Mouse (Mus musculus): ENCODE data around the gene Cacna2d3.

Cacna2d3 gene

GRCm38 (mm10) chr14:29267233-29267874, 454.3 kb downstream of the Cacna2d3 start:
- DNase-seq (ENCODE audit: low spot score in 2 of 2): peak in 1 of 2 experiments; percentile 54

DNA sequence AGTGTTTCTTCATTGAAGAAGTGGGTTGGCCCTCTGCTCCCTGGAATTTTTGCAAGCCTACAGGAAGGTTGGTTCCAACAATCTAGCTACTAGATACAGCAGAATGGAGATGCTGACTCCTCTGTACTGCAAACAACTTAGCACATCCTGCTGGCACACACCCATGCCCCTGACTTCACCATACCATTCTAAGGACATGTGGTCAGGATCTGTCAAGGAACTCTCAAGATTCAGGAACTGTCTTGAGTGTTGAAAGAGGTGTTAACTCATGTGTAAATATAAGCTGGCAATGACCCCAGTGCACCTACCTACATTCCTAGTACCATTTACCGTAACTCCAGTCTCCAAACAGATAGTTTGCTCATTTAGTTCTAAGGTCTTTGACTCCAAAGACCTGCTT, 461.0 kb downstream of the Cacna2d3 start:
- no peak for DNase-seq (ENCODE audit: low spot score in 2 of 2)

- no peak for DNase-seq (ENCODE audit: low spot score in 2 of 2)
These were observed 478.1 kb downstream of the Cacna2d3 start for GRCm38 (mm10) chr14:29243516-29243915.

DNA sequence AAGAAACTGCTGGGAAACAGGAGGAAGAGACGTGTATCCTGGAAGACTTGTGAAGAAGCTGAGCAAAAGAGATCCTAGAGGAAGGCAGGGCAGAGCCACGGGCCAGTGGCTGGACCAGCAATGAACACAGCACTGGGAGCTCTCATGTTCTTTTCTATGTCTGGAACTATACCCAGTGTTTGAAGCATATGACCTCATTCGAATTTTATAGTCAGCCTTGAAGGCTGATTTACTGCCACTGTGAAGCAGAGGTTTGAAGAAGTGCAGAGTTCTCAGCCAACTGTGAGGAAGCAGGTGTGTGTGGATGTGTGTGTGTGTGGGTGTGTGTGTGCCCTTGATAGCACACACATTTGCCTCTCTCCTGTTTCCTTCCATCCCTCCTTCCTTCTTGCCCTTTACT, 483.2 kb downstream of the Cacna2d3 start:
- DNase-seq (ENCODE audit: low spot score in 2 of 2): no peak

DNA sequence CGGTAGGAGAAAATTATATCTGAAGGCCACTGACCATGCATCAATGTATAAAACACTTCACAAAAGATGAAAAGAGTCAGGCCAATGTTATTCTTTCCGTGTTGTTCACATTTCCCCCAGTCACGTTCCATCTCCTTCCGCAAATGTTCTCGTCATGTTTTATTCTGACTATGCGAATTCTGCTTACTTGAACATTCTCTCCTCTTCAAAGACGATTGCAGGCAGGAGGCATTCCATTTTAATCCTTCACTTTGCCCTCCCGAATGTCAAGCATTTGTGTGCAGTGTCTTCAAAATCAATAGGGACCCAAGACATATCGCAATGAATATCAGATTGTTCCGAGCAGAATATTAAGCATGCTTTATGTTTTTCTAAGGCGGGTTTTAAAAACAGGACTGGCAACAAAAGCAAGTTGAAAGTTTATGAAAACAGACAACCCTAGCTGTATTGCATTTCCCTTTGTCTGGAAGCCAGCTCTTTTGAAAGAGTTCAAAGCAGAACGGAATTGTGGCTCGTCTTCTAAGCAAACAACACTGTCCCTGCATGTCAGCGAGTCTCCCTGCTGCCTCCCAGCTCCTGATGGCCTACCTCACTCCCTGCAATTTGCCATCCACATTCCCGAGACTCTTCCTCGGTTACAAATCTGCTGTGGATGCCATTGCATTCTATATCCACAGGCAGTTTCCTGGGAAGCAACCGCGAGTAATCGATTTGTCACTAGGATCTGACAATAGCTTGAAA, 492.5 kb downstream of the Cacna2d3 start:
- no peak for DNase-seq (ENCODE audit: low spot score in 2 of 2)

DNA sequence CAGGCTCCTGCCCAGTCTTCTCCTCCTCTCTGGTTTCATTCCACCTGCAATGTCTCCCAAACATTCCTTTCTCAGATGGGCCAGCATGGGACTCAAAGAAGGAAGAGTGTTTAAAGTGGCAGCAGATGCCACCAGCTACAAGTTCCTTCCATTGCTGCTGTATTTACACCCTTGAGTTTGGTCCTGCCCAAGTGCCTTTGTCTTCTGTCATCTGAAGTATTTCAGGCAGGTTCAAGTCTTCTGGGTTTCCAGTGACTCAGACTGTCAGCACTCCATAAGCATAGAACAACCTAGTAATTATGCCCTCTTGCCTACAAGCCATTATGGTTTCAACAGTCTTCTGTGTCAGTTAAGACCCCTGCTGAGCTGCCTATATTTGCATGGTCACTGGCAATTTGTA, 493.2 kb downstream of the Cacna2d3 start:
- DNase-seq (ENCODE audit: low spot score in 2 of 2): no peak

GRCm38 (mm10) chr14:29227959-29228358, 493.7 kb downstream of the Cacna2d3 start:
- DNase-seq (ENCODE audit: low spot score in 2 of 2): no peak

GRCm38 (mm10) chr14:29225754-29226365, 495.8 kb downstream of the Cacna2d3 start:
- DNase-seq (ENCODE audit: low spot score in 2 of 2): no peak

- DNase-seq (ENCODE audit: low spot score in 2 of 2): peak in 1 of 2 experiments; percentile 19
These were observed 498.7 kb downstream of the Cacna2d3 start for GRCm38 (mm10) chr14:29223012-29223411.

DNA sequence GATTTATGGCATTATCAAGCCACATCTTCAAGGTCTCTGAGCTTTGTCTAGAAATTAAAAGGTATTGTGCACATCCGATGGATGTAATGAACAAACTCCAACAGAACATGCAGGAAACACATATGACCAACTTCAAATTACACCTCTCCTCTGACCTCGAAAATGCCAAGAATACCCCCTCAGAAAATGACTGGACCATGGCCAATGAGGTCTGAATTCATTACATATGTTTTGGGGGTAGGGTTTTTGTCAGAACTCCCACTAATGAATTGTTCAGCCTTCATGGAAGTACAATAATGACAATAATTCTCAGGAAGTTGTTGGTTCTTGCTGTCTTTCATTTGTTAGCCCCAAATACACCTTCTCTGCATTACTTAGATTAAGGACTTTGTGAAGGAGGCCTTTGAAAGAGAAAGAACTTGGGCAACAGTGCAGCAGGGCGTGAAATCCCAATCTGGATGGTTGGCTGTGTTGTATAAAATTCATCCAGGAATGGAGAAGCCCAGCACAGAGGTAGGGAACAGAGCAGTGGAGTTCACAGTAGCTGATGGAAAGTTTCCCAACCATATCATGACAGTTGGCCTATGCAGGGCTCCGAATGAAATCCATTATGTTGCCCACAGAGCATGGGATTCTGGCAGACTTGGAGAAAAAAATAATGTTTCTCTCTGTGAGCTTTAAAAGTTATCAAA, 499.3 kb downstream of the Cacna2d3 start:
- DNase-seq (ENCODE audit: low spot score in 2 of 2): peak in 1 of 2 experiments; percentile 72

DNA sequence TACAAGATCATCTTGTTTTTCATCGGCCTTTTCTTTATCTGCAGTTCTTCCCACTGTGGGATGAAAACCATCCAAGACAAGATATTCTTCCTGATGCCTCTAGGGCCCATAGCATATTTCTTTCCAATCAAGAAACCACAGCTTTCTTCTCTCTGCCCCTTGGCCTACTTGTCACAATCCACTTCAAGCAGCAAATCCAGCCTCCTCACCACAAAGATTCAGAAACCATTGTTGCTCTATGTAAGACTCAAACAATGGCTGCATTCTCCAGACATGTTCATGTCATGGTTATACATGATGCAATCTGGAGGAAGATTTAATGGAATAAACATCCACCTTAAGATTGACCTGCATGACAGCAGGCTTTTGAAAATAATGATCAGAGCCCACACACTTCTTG, 505.6 kb downstream of the Cacna2d3 start:
- DNase-seq (ENCODE audit: low spot score in 2 of 2): no peak

- DNase-seq (ENCODE audit: low spot score in 2 of 2): no peak
These were observed 516.7 kb downstream of the Cacna2d3 start for GRCm38 (mm10) chr14:29204967-29205268.

DNA sequence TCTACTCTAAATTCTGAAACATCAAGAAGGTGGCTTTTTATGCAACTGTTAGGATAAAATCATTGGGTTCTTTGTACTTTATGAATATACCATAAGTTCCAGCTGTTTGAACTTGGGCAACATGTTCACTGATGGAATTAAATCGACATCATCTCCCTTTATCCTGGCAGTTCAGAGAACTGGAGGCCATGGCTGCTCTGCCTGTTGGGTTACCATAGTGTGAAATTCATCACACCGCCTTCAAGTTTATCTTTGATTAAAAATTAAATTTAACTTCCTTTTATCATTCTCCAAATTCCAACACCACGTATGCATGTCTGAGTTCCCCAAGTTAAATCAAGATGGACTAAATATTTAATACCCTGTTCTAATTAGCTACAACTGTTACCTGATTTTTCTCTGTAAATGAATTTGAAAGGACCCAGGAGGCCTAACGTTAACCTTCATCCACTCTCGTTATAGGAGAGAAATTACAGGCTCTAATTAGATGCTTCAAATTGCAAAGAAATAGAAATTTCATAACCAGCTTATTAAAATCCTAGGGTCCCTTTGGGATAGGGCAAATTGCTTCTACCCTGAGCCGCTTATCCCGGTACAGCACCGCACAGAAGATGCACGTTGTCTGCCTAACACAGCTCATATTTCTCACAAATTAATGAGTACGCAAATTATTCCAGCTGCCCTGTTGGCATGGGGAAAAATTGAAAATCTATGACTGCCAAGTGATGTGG, 517.3 kb downstream of the Cacna2d3 start:
- no peak for DNase-seq (ENCODE audit: low spot score in 2 of 2)

- no peak for DNase-seq (ENCODE audit: low spot score in 2 of 2)
These were observed 525.5 kb downstream of the Cacna2d3 start for GRCm38 (mm10) chr14:29196171-29196570.

GRCm38 (mm10) chr14:29191426-29191825, 530.2 kb downstream of the Cacna2d3 start:
- no peak for DNase-seq (ENCODE audit: low spot score in 2 of 2)

GRCm38 (mm10) chr14:29183730-29184129, 537.9 kb downstream of the Cacna2d3 start:
- DNase-seq (ENCODE audit: low spot score in 2 of 2): no peak

- DNase-seq (ENCODE audit: low spot score in 2 of 2): no peak
These were observed 542.2 kb downstream of the Cacna2d3 start for GRCm38 (mm10) chr14:29179397-29179888.

GRCm38 (mm10) chr14:29178695-29179396, 542.8 kb downstream of the Cacna2d3 start:
- peak in 1 of 2 experiments; percentile 26 for DNase-seq (ENCODE audit: low spot score in 2 of 2)

DNA sequence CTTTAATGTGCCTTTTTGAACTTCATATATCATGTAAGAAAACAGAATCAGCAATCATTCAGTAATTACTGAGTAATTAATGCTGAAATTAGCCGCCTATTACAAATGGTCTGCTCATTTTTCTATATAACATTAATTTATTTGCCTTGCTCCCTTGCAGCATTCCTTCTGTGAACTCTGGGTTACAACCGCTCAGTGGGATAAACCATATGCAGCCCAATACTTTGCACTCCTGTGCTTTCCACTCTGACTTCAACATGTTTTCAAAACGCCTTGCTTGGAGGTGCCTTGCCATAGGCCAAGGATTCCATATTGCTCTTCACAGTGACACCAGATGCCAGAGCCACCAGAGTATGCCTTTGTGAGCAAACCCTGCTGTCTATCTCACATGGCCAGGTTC, 546.9 kb downstream of the Cacna2d3 start:
- DNase-seq (ENCODE audit: low spot score in 2 of 2): no peak

DNA sequence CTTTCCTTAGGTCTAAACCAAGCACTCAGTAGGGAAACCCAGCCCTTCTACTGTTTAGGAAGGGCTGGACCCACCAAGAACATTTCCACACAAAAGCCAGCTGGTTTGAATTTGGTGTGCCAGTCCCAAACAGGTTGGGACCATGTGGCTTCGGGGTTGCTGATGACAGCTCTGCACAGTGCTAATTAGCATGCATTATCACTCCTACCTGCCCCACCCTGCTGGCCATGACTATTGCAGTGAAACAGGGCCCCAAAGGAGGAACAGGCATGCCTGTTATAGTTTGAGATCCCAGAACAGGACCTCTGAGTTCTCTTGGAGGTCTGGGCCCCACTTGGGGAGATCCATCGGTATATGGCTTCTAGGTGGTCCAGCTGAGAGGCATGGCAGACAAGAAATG, 549.5 kb downstream of the Cacna2d3 start:
- DNase-seq (ENCODE audit: low spot score in 2 of 2): no peak

DNA sequence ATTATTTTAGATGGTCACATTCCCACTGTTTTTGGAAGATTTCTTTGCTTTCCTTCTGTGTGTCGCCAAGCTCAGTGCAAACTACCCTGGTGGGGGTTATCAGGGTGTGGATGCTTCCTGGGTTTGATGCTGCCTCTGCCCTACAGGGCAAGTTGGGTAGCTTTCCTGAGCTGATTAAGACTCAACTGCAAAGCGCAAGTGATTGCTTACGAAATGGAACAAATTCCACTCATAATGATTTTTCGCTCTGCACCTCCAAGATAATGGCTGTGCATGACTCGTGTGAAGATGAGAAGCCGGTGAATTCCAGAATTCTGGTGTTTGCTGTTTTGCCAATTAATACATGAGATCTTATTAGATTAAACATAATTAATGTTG, 557.0 kb downstream of the Cacna2d3 start:
- no peak for DNase-seq (ENCODE audit: low spot score in 2 of 2)
